Comparison of ENCODE assay signal across 10 mouse cellular contexts in genomic region chr17:26423967-26424641, GRCm38 (mm10). TPM values are rescaled to one million over a fixed set of nuclear protein-coding genes. Genes with fewer than 3 reads are reported as not detected.
DNase-seq lines count a peak whose midpoint lies in the region; ATAC-seq lines count a peak whose summit lies in the region.
"Had no signal": no experiment of that assay in that cellular context is flagged by ENCODE, and none has a peak within 500 bp of the region (broad histone marks: within the 10 kb centered on the region; RNA-seq: fewer than 3 reads in every experiment).

No protein-coding gene starts in this region.

- H3K27me3 ChIP-seq in neural tube, embryonic 11.5 days (ENCODE audit: control insufficient read depth, insufficient read depth, low read length) = no peaks in the 10 kb centered on the region
- no peaks in the 10 kb centered on the region for H3K27me3 ChIP-seq in intestine, embryonic 15.5 days (replicated peaks)
- H3K27me3 ChIP-seq: embryonic facial prominence, embryonic 15.5 days had no signal

- no peak overlapping the region for H3K9ac ChIP-seq in neural tube, embryonic 11.5 days (ENCODE audit: low read length)
- H3K9ac ChIP-seq in intestine, embryonic 15.5 days = no peak overlapping the region
- H3K9ac ChIP-seq: embryonic facial prominence, embryonic 15.5 days had no signal

- no peaks in the 10 kb centered on the region for H3K4me1 ChIP-seq in neural tube, embryonic 11.5 days (ENCODE audit: control insufficient read depth, insufficient read depth, low read length)
- peaks cover 39% of the 10 kb centered on the region for H3K4me1 ChIP-seq in intestine, embryonic 15.5 days (replicated peaks)

- no peak overlapping the region for H3K27ac ChIP-seq in neural tube, embryonic 11.5 days (ENCODE audit: low read depth, low read length)
- peak overlapping the region; percentile 41 for H3K27ac ChIP-seq in intestine, embryonic 15.5 days
- H3K27ac ChIP-seq: macrophage had no signal

- no peak overlapping the region for H3K4me3 ChIP-seq in neural tube, embryonic 11.5 days (ENCODE audit: low read depth, low read length)
- no peak overlapping the region for H3K4me3 ChIP-seq in intestine, embryonic 15.5 days (replicated peaks)
- H3K4me3 ChIP-seq: embryonic facial prominence, embryonic 15.5 days had no signal

- H3K9me3 ChIP-seq in neural tube, embryonic 11.5 days (ENCODE audit: control insufficient read depth, low read length) = no peaks in the 10 kb centered on the region
- H3K9me3 ChIP-seq in intestine, embryonic 15.5 days = no peaks in the 10 kb centered on the region
- H3K9me3 ChIP-seq: embryonic facial prominence, embryonic 15.5 days had no signal

- no peaks in the 10 kb centered on the region for H3K36me3 ChIP-seq in neural tube, embryonic 11.5 days (ENCODE audit: control insufficient read depth, insufficient read depth, low read length)
- no peaks in the 10 kb centered on the region for H3K36me3 ChIP-seq in intestine, embryonic 15.5 days
- H3K36me3 ChIP-seq: embryonic facial prominence, embryonic 15.5 days had no signal

- peak; percentile 41 to 75 for DNase-seq in cerebellum, postnatal 4 days (ENCODE audit: low spot score in 2 of 2)
- DNase-seq in neural tube, embryonic 11.5 days (ENCODE audit: low spot score) = peak; percentile 20
- DNase-seq in neural tube, embryonic 10.5 days (ENCODE audit: extremely low spot score, low spot score) = no peak
- peak; percentile 84 for DNase-seq in lung, postnatal 25 days (ENCODE audit: low spot score)
- no peak for DNase-seq in natural killer cell, adult 2 months (ENCODE audit: low spot score in 2 of 2)

- WGBS in neural tube, embryonic 11.5 days = 42% methylated on average over 11 of the region's 11 CpGs
- 30% methylated on average over 11 of the region's 11 CpGs for WGBS in intestine, embryonic 15.5 days

- no peak for ATAC-seq in cerebellum, adult (ENCODE audit: insufficient number of reproducible peaks, low FRiP score, low TSS enrichment)
- no peak for ATAC-seq in neural tube, embryonic 11.5 days (ENCODE audit: insufficient read depth, low FRiP score, low TSS enrichment)
- ATAC-seq in intestine, embryonic 15.5 days = peak; percentile 54
- no peak for ATAC-seq in inflammation-experienced regulatory T-cells, adult 6 months

- no peak overlapping the region for H3K4me2 ChIP-seq in neural tube, embryonic 11.5 days (ENCODE audit: low read depth)
- H3K4me2 ChIP-seq in intestine, embryonic 15.5 days (replicated peaks) = peak overlapping the region; percentile 9; the same call in 1 of the 2 replicates
- H3K4me2 ChIP-seq: embryonic facial prominence, embryonic 15.5 days had no signal

RNA-seq across cellular contexts. Expression of gene Neurl1b, which starts 9.5 kb away (rescaled TPM):
- 0.27 and 0.32 TPM in 2 replicates for polyA plus RNA-seq in neural tube, embryonic 11.5 days (2014; fragmentation: Nextera tagmentation; extraction: Ambion mirVana)
- 1.8 and 2.2 TPM in 2 replicates for polyA plus RNA-seq in intestine, embryonic 15.5 days (2015; fragmentation: Nextera tagmentation; extraction: Ambion mirVana)
- 1 to 10 TPM in 1 of 3 experiments, not detected in 2; 1.2 TPM for polyA plus RNA-seq in inflammation-experienced regulatory T-cells, adult 6 months (2017; shearing (Covaris generic))

Comparison
In these comparisons a context has a peak if more than half of its experiments do, and no peak if none do; other contexts are left out.
1. DNase-seq: peak in cerebellum, postnatal 4 days (2 of 2), neural tube, embryonic 11.5 days (single experiment) and lung, postnatal 25 days (single experiment); none in neural tube, embryonic 10.5 days (single experiment) and natural killer cell, adult 2 months (0 of 2).